Mouse (Mus musculus) spleen, adult 2 months (tissue): ENCODE results near the gene Capn3.

ENCODE experiments used
- CTCF ChIP-seq: fragments of 200-500 bp; IDR thresholded peaks from 2 replicates; pipeline ENCODE4 v1.5.1; 2011; ENCODE audit warnings: mild to moderate bottlenecking, inconsistent platforms; ENCODE audit not compliant: insufficient read depth, insufficient read length, insufficient replicate concordance; ENCODE audit errors: extremely low read depth
- POLR2A ChIP-seq: fragments of 200-500 bp; IDR thresholded peaks from 2 replicates; pipeline ENCODE4 v1.6.1; 2011; ENCODE audit warnings: low read depth, low read length, inconsistent platforms

DNA sequence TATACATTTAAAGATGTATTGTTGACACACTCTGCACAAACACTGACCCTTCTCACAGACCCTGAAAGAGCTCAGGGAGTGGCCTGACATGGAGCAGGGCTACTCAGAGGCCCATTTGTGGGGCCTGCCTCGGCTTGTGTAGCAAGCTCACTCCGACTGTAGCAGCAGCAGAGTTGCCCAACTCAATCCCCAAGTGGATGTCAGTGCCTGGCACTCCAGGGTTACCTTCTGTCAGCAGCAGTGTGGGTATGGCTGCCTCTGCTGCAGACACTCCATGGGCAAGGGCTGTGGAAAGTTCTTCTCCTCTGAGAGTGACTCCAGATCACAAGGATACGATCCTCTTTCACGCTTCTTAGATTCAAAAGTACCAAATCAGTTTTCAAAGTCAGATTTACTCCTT lies 4.4 kb downstream of the Capn3 start:
- TF ChIP-seq CTCF (no peak), POLR2A (no peak)
